8 mouse cellular contexts compared by ENCODE assay signal in genomic region chr8:10899581-10900155, GRCm38 (mm10).
DNase-seq lines count a peak whose midpoint lies in the region; ATAC-seq and TF ChIP-seq lines count a peak whose summit lies in the region.

No protein-coding gene starts in this region.

- no peak for TF ChIP-seq POLR2A in limb, embryonic 14.5 days (IDR thresholded peaks at IDR 0.05; ENCODE audit: borderline replicate concordance, extremely low read depth, insufficient read depth, insufficient read length)

- peak overlapping the region; percentile 46 for H3K9ac ChIP-seq in embryonic facial prominence, embryonic 14.5 days (ENCODE audit: low read depth, low read length)
- H3K9ac ChIP-seq in hindbrain, embryonic 14.5 days: no peak overlapping the region; the same call in 1 of the 2 replicates
- peak overlapping the region; percentile 31; the same call in 1 of the 2 replicates for H3K9ac ChIP-seq in limb, embryonic 14.5 days (ENCODE audit: low read depth, low read length, severe bottlenecking)
- H3K9ac ChIP-seq in midbrain, embryonic 13.5 days (replicated peaks): 0 out of 2 replicates have a peak overlapping the region, but pooled peaks have one; percentile 16

- peaks cover 14% of the 10 kb centered on the region; the same call in 1 of the 2 replicates for H3K4me1 ChIP-seq in embryonic facial prominence, embryonic 14.5 days (ENCODE audit: control insufficient read depth, insufficient read depth, low read length)
- H3K4me1 ChIP-seq in hindbrain, embryonic 14.5 days (replicated peaks; ENCODE audit: control insufficient read depth, insufficient read depth, low read length): peaks cover 34% of the 10 kb centered on the region
- peaks cover 15% of the 10 kb centered on the region for H3K4me1 ChIP-seq in limb, embryonic 14.5 days (ENCODE audit: control insufficient read depth, insufficient read depth, low read length)
- peaks cover 38% of the 10 kb centered on the region for H3K4me1 ChIP-seq in midbrain, embryonic 13.5 days (replicated peaks)

- no peaks in the 10 kb centered on the region for H3K27me3 ChIP-seq in embryonic facial prominence, embryonic 14.5 days (replicated peaks; ENCODE audit: control insufficient read depth, insufficient read depth, low read length)
- H3K27me3 ChIP-seq in hindbrain, embryonic 14.5 days (ENCODE audit: control insufficient read depth, insufficient read depth, low read length): no peaks in the 10 kb centered on the region
- H3K27me3 ChIP-seq in limb, embryonic 14.5 days (ENCODE audit: control insufficient read depth, insufficient read depth, low read length): no peaks in the 10 kb centered on the region
- H3K27me3 ChIP-seq in midbrain, embryonic 13.5 days: peaks cover 4% of the 10 kb centered on the region; the same call in 1 of the 2 replicates

- peak overlapping the region; percentile 13 for H3K4me3 ChIP-seq in embryonic facial prominence, embryonic 14.5 days (ENCODE audit: low read depth, low read length)
- H3K4me3 ChIP-seq in hindbrain, embryonic 14.5 days (replicated peaks; ENCODE audit: low read length): 0 out of 2 replicates have a peak overlapping the region, but pooled peaks have one; percentile 5
- peak overlapping the region; percentile 5; the same call in 1 of the 2 replicates for H3K4me3 ChIP-seq in limb, embryonic 14.5 days (replicated peaks; ENCODE audit: low read length)
- peak overlapping the region; percentile 16; the same call in 1 of the 2 replicates for H3K4me3 ChIP-seq in midbrain, embryonic 13.5 days (replicated peaks)

- H3K36me3 ChIP-seq in embryonic facial prominence, embryonic 14.5 days (ENCODE audit: control insufficient read depth, insufficient read depth, low read length): no peaks in the 10 kb centered on the region
- H3K36me3 ChIP-seq in hindbrain, embryonic 14.5 days (replicated peaks; ENCODE audit: control insufficient read depth, insufficient read depth): no peaks in the 10 kb centered on the region
- H3K36me3 ChIP-seq in limb, embryonic 14.5 days (ENCODE audit: control insufficient read depth, insufficient read depth, low read length): no peaks in the 10 kb centered on the region
- H3K36me3 ChIP-seq in midbrain, embryonic 13.5 days: no peaks in the 10 kb centered on the region

- WGBS in embryonic facial prominence, embryonic 14.5 days: 7% methylated on average over 17 of the region's 17 CpGs
- WGBS in hindbrain, embryonic 14.5 days: 6% methylated on average over 17 of the region's 17 CpGs
- 8% methylated on average over 17 of the region's 17 CpGs for WGBS in limb, embryonic 14.5 days
- WGBS in midbrain, embryonic 13.5 days: 7% methylated on average over 17 of the region's 17 CpGs

- H3K4me2 ChIP-seq in embryonic facial prominence, embryonic 14.5 days (ENCODE audit: low read depth, low read length): peak overlapping the region; percentile 52
- peak overlapping the region; percentile 44 for H3K4me2 ChIP-seq in hindbrain, embryonic 14.5 days (replicated peaks)
- peak overlapping the region; percentile 36 for H3K4me2 ChIP-seq in limb, embryonic 14.5 days (replicated peaks; ENCODE audit: low read depth, low read length, severe bottlenecking)
- H3K4me2 ChIP-seq in midbrain, embryonic 13.5 days (replicated peaks): peak overlapping the region; percentile 44

- no peaks in the 10 kb centered on the region for H3K9me3 ChIP-seq in embryonic facial prominence, embryonic 14.5 days (ENCODE audit: control insufficient read depth, low read length)
- no peaks in the 10 kb centered on the region for H3K9me3 ChIP-seq in hindbrain, embryonic 14.5 days (ENCODE audit: control insufficient read depth, low read length)
- no peaks in the 10 kb centered on the region for H3K9me3 ChIP-seq in limb, embryonic 14.5 days (ENCODE audit: control insufficient read depth, low read length)
- no peaks in the 10 kb centered on the region for H3K9me3 ChIP-seq in midbrain, embryonic 13.5 days

- no peak overlapping the region; the same call in 1 of the 2 replicates for H3K27ac ChIP-seq in embryonic facial prominence, embryonic 14.5 days (replicated peaks; ENCODE audit: low read depth, low read length)
- no peak overlapping the region for H3K27ac ChIP-seq in hindbrain, embryonic 14.5 days
- H3K27ac ChIP-seq in limb, embryonic 14.5 days (replicated peaks; ENCODE audit: low read depth, low read length): no peak overlapping the region
- no peak overlapping the region for H3K27ac ChIP-seq in midbrain, embryonic 13.5 days

- no peak for ATAC-seq in embryonic facial prominence, embryonic 14.5 days (ENCODE audit: low read depth)
- ATAC-seq in hindbrain, embryonic 14.5 days (ENCODE audit: low FRiP score): no peak
- no peak for ATAC-seq in limb, embryonic 14.5 days (ENCODE audit: low FRiP score, low read depth)
- no peak for ATAC-seq in midbrain, embryonic 13.5 days

- peak; percentile 46 for DNase-seq in Muller cell, postnatal 12 days (ENCODE audit: inconsistent ontology term)
- DNase-seq in adrenal gland, postnatal 10 days: peak; percentile 69
- DNase-seq in embryonic facial prominence, embryonic 14.5 days (ENCODE audit: low spot score): no peak
- DNase-seq in hindbrain, embryonic 14.5 days (ENCODE audit: low spot score): no peak
- DNase-seq in limb, embryonic 14.5 days (ENCODE audit: low spot score): no peak
- no peak for DNase-seq in thymus, postnatal 4 days
- DNase-seq in thymus, postnatal 10 days (ENCODE audit: low spot score in 2 of 2): no peak

Comparison
In these comparisons a context has a peak if more than half of its experiments do, and no peak if none do; other contexts are left out.
1. DNase-seq: peak in Muller cell, postnatal 12 days (single experiment) and adrenal gland, postnatal 10 days (single experiment); none in embryonic facial prominence, embryonic 14.5 days (single experiment), hindbrain, embryonic 14.5 days (single experiment), limb, embryonic 14.5 days (single experiment), thymus, postnatal 4 days (single experiment) and thymus, postnatal 10 days (0 of 2).
2. Peak in every context shown above with its lines, with median percentiles within 50 percentile points of each other: H3K4me2 ChIP-seq and H3K4me3 ChIP-seq.